Comparison of ENCODE assay signal across 8 mouse cellular contexts in the genomic region with DNA sequence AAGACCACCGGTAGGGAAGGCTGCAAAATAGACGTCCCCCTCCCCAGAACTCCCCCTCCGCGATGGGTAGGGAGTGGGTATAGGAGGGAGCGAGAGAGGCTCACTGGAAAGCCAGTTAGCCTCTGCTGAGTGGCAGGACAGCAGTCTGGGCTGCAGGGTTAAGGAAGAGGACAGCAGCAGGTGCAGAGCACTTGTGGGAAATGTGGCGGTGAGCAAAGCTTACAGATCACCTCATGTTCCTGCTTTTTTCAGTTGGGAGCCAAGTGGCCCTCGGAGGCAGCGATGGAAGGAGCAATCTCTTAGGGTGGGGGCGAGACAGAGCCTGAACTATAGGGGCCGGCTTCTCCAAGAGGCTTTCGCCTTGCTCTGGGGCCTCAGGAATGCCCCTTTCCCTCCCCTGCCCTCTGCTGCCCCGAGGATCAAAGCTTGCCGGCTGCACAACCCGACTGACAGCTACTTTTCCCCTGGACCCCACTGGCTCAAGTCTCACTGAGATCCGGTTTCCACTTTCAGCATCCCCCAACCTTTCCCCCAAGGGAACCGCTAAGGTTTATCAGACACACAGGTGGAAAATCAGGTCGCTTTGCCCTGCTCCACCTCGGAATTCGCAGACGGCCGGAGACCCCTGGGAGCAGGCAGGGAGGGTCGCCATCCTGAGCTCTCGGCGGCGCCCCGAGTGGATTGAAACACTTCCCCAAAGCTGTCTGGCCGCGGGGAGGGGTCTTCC. TPM values are rescaled to one million over a fixed set of nuclear protein-coding genes. Genes with fewer than 3 reads are reported as not detected.
A peak's percentile ranks its signal among the peaks of the same experiment; 100 is the strongest.
DNase-seq lines count a peak whose midpoint lies in the region; ATAC-seq and TF ChIP-seq lines count a peak whose summit lies in the region.

No protein-coding gene starts in this region.

- H3K36me3 ChIP-seq in lung, embryonic 14.5 days (ENCODE audit: insufficient read depth) = no peaks in the 10 kb centered on the region
- H3K36me3 ChIP-seq in embryonic facial prominence, embryonic 10.5 days (replicated peaks) = no peaks in the 10 kb centered on the region
- H3K36me3 ChIP-seq in hindbrain, embryonic 13.5 days = no peaks in the 10 kb centered on the region
- H3K36me3 ChIP-seq in midbrain, embryonic 10.5 days = no peaks in the 10 kb centered on the region

- peaks cover 14% of the 10 kb centered on the region for H3K27me3 ChIP-seq in lung, embryonic 14.5 days (ENCODE audit: insufficient read depth, low read length)
- peaks cover 60% of the 10 kb centered on the region for H3K27me3 ChIP-seq in embryonic facial prominence, embryonic 10.5 days (replicated peaks; ENCODE audit: low read depth, poor library complexity, severe bottlenecking)
- H3K27me3 ChIP-seq in hindbrain, embryonic 13.5 days = peaks cover 41% of the 10 kb centered on the region
- H3K27me3 ChIP-seq in midbrain, embryonic 10.5 days (ENCODE audit: low read depth, poor library complexity, severe bottlenecking) = peaks cover 75% of the 10 kb centered on the region

- intact Hi-C loops in left cerebral cortex, postnatal 14 days (cut with DNase I) = loop anchor here (2.0 to 5.0 kb wide), 2 partner anchors 54 to 183 kb away; no protein-coding TSS in a partner anchor

- peak overlapping the region; percentile 82 for H3K4me2 ChIP-seq in lung, embryonic 14.5 days
- peak overlapping the region; percentile 98 for H3K4me2 ChIP-seq in hindbrain, embryonic 13.5 days

- 10% methylated on average over 28 of the region's 28 CpGs for WGBS in lung, embryonic 14.5 days
- WGBS in embryonic facial prominence, embryonic 10.5 days = 4% methylated on average over 28 of the region's 28 CpGs
- WGBS in hindbrain, embryonic 13.5 days = 3% methylated on average over 28 of the region's 28 CpGs
- 3% methylated on average over 28 of the region's 28 CpGs for WGBS in midbrain, embryonic 10.5 days

- no peaks in the 10 kb centered on the region for H3K9me3 ChIP-seq in lung, embryonic 14.5 days (ENCODE audit: low read depth, low read length)
- H3K9me3 ChIP-seq in embryonic facial prominence, embryonic 10.5 days = no peaks in the 10 kb centered on the region
- H3K9me3 ChIP-seq in hindbrain, embryonic 13.5 days = no peaks in the 10 kb centered on the region
- H3K9me3 ChIP-seq in midbrain, embryonic 10.5 days (replicated peaks) = no peaks in the 10 kb centered on the region

- no peaks in the 10 kb centered on the region for H3K4me1 ChIP-seq in lung, embryonic 14.5 days (ENCODE audit: insufficient read depth)
- H3K4me1 ChIP-seq in embryonic facial prominence, embryonic 10.5 days = peaks cover 46% of the 10 kb centered on the region
- peaks cover 52% of the 10 kb centered on the region for H3K4me1 ChIP-seq in hindbrain, embryonic 13.5 days (replicated peaks)
- H3K4me1 ChIP-seq in midbrain, embryonic 10.5 days = peaks cover 68% of the 10 kb centered on the region

- H3K4me3 ChIP-seq in lung, embryonic 14.5 days (ENCODE audit: low read depth, low read length) = peak overlapping the region; percentile 49
- H3K4me3 ChIP-seq in embryonic facial prominence, embryonic 10.5 days = peak overlapping the region; percentile 79
- H3K4me3 ChIP-seq in hindbrain, embryonic 13.5 days = peak overlapping the region; percentile 59
- peak overlapping the region; percentile 76 for H3K4me3 ChIP-seq in midbrain, embryonic 10.5 days

- H3K27ac ChIP-seq in lung, embryonic 14.5 days (ENCODE audit: low read depth) = peak overlapping the region; percentile 58
- H3K27ac ChIP-seq in embryonic facial prominence, embryonic 10.5 days (replicated peaks) = peak overlapping the region; percentile 82
- no peak overlapping the region for H3K27ac ChIP-seq in hindbrain, embryonic 13.5 days
- peak overlapping the region; percentile 84 for H3K27ac ChIP-seq in midbrain, embryonic 10.5 days (replicated peaks)

- no peak for ATAC-seq in lung, embryonic 14.5 days (ENCODE audit: insufficient read depth)
- no peak for ATAC-seq in hindbrain, embryonic 13.5 days (ENCODE audit: low FRiP score)
- no peak for ATAC-seq in megakaryocyte-erythroid progenitor cell, adult 5-6 weeks (replicated peaks; ENCODE audit: low FRiP score, low TSS enrichment, poor library complexity, severe bottlenecking)

- no peak for TF ChIP-seq CTCF in lung, embryonic 14.5 days (IDR thresholded peaks at IDR 0.05; ENCODE audit: low read depth)

- peak overlapping the region; percentile 47 for H3K9ac ChIP-seq in lung, embryonic 14.5 days
- peak overlapping the region; percentile 72 for H3K9ac ChIP-seq in hindbrain, embryonic 13.5 days

- peak; percentile 39 for DNase-seq in lung, embryonic 14.5 days
- no peak for DNase-seq in lung, postnatal 14 days
- DNase-seq in embryonic facial prominence, embryonic 10.5 days (ENCODE audit: low spot score) = peak; percentile 68
- peak; percentile 63 for DNase-seq in midbrain, embryonic 10.5 days (ENCODE audit: low spot score)
- no peak for DNase-seq in right cerebral cortex, postnatal 14 days
- no peak for DNase-seq in left cerebral cortex, postnatal 14 days (ENCODE audit: low spot score in 2 of 2)

RNA-seq across cellular contexts. Expression of gene Rph3al, which starts 27.6 kb away (rescaled TPM):
- polyA plus RNA-seq in lung, embryonic 14.5 days (2014; fragmentation: Nextera tagmentation; extraction: Ambion mirVana) = 5.3 and 6.7 TPM in 2 replicates
- polyA plus RNA-seq in embryonic facial prominence, embryonic 10.5 days (2016; fragmentation: Nextera tagmentation; extraction: Ambion mirVana) = 2.2 and 3.5 TPM in 2 replicates
- polyA plus RNA-seq in hindbrain, embryonic 13.5 days (2015; fragmentation: Nextera tagmentation; extraction: Ambion mirVana) = 2.2 and 2.5 TPM in 2 replicates
- 1.1 TPM in 2 replicates for polyA plus RNA-seq in midbrain, embryonic 10.5 days (2016; fragmentation: Nextera tagmentation; extraction: Ambion mirVana)
- total RNA-seq in megakaryocyte-erythroid progenitor cell, adult 5-6 weeks (2014; fragmentation: Nextera tagmentation) = 7.2 and 8.3 TPM in 2 replicates
- total RNA-seq in megakaryocyte-erythroid progenitor cell, adult 5-6 weeks (2017) = 1.1 and 2.7 TPM in 2 replicates
- total RNA-seq in left cerebral cortex, postnatal 14 days (2021) = 1 to 10 TPM; 2.9 to 3.4 TPM

RNA-seq across cellular contexts. Expression of gene 1700016K19Rik, which starts 33.9 kb away (rescaled TPM):
- polyA plus RNA-seq in lung, embryonic 14.5 days (2014; fragmentation: Nextera tagmentation; extraction: Ambion mirVana) = 1.6 and 2.2 TPM in 2 replicates
- polyA plus RNA-seq in embryonic facial prominence, embryonic 10.5 days (2016; fragmentation: Nextera tagmentation; extraction: Ambion mirVana) = 0.65 and 0.99 TPM in 2 replicates
- 1.7 and 5.5 TPM in 2 replicates for polyA plus RNA-seq in hindbrain, embryonic 13.5 days (2015; fragmentation: Nextera tagmentation; extraction: Ambion mirVana)
- 0.12 TPM in 1 of 2 replicates, not detected in the other for polyA plus RNA-seq in midbrain, embryonic 10.5 days (2016; fragmentation: Nextera tagmentation; extraction: Ambion mirVana)
- not detected in 2 replicates for total RNA-seq in megakaryocyte-erythroid progenitor cell, adult 5-6 weeks (2014; fragmentation: Nextera tagmentation)
- total RNA-seq in megakaryocyte-erythroid progenitor cell, adult 5-6 weeks (2017) = not detected in 2 replicates
- 1 to 10 TPM; 3.8 to 6.8 TPM for total RNA-seq in left cerebral cortex, postnatal 14 days (2021)

Comparison
In these comparisons a context has a peak if more than half of its experiments do, and no peak if none do; other contexts are left out.
1. DNase-seq: peak in lung, embryonic 14.5 days (single experiment), embryonic facial prominence, embryonic 10.5 days (single experiment) and midbrain, embryonic 10.5 days (single experiment); none in lung, postnatal 14 days (single experiment), right cerebral cortex, postnatal 14 days (single experiment) and left cerebral cortex, postnatal 14 days (0 of 2).
2. Peak in every context shown above with its lines, with median percentiles within 50 percentile points of each other: H3K4me3 ChIP-seq.